Mouse (Mus musculus): Measurements from ENCODE around the gene Phldb2. TPM values are rescaled to one million over a fixed set of nuclear protein-coding genes. Genes with fewer than 3 reads are reported as not detected.

Phldb2 gene
- polyA plus RNA-seq, 1 experiment from 2014 or later: 9.8 TPM

- WGBS (ENCODE audit: insufficient replicate concordance): 84% methylated on average over 5 of the region's 5 CpGs
- H3K9ac ChIP-seq (replicated peaks): no peak overlapping the region
- no peak for ATAC-seq
Observed at GRCm38 (mm10) chr16:45713261-45713660, 240.1 kb downstream of the Phldb2 start.

DNA sequence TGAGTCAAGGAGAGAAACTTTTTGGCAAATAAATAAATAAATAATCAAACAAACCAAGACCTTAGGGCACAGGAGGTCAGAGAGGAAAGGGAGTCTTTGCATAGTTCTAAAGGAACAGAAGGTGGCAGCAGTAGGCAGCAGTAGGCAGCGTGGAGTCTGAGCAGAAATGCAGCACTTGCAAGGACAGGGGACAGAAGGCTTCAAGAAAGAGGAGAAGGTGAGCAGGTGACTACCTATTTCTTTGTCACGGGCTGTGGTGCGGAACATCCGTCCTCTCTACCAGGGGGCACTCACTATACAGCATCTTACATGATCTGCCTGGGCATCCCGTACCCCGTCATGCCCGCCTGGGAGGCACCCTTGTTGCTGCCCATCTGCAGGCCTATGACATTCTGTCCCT lies 242.1 kb downstream of the Phldb2 start:
- ATAC-seq: no peak

More at GRCm38 (mm10) chr16:45713261-45713660, 240.1 kb downstream of the Phldb2 start:
- Histone ChIP-seq H3K27me3 (ENCODE audit: insufficient read depth, low read length) (no peaks in the 10 kb centered on the region), H3K4me1 (ENCODE audit: insufficient read depth) (no peaks in the 10 kb centered on the region), H3K36me3 (replicated peaks; ENCODE audit: insufficient read depth, low read length) (no peaks in the 10 kb centered on the region), H3K4me2 (ENCODE audit: low read depth, low read length) (no peak overlapping the region), H3K9me3 (ENCODE audit: low read length) (no peaks in the 10 kb centered on the region), H3K4me3 (ENCODE audit: low read depth, low read length) (no peak overlapping the region), H3K27ac (ENCODE audit: low read depth) (no peak overlapping the region)
- TF ChIP-seq EP300 (IDR thresholded peaks at IDR 0.05; ENCODE audit: low read depth) (no peak), CTCF (IDR thresholded peaks at IDR 0.05; ENCODE audit: low read depth) (no peak)
- DNase-seq: no peak

DNA sequence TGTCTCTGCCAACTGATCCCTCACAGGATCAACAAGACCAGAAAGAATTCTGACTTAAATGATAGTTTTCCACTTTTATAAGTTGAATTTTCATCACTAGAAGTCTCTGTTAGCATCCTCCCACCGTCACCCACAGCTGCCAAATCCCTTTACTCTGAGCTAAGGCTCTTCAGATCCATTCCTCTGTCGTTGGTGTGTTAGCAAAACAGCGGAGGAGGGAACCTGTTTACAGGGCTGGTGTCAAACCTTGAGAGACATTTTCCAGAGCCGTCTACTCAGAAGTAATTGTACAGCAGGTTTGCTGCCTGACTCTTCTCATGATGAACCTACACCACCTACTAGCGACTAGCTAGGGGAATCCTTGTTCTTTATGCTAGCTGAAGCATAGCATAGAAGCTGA lies 254.1 kb downstream of the Phldb2 start:
- H3K36me3 ChIP-seq (replicated peaks; ENCODE audit: insufficient read depth, low read length): no peaks in the 10 kb centered on the region
- H3K27me3 ChIP-seq (ENCODE audit: insufficient read depth, low read length): no peaks in the 10 kb centered on the region
- no peak overlapping the region for H3K4me2 ChIP-seq (ENCODE audit: low read depth, low read length)
- no peaks in the 10 kb centered on the region for H3K9me3 ChIP-seq (ENCODE audit: low read length)
- no peak for TF ChIP-seq CTCF (IDR thresholded peaks at IDR 0.05; ENCODE audit: low read depth)
- TF ChIP-seq EP300 (IDR thresholded peaks at IDR 0.05; ENCODE audit: low read depth): no peak
- 63% methylated on average over 5 of the region's 5 CpGs for WGBS (ENCODE audit: insufficient replicate concordance)
- DNase-seq: no peak
- H3K4me3 ChIP-seq (ENCODE audit: low read depth, low read length): no peak overlapping the region
- no peaks in the 10 kb centered on the region for H3K4me1 ChIP-seq (ENCODE audit: insufficient read depth)
- ATAC-seq: no peak
- H3K27ac ChIP-seq (ENCODE audit: low read depth): no peak overlapping the region
- no peak overlapping the region for H3K9ac ChIP-seq (replicated peaks)

More for the DNA sequence above, 242.1 kb downstream of the Phldb2 start:
- Histone ChIP-seq H3K27me3 (ENCODE audit: insufficient read depth, low read length) (no peaks in the 10 kb centered on the region), H3K27ac (ENCODE audit: low read depth) (no peak overlapping the region), H3K9ac (replicated peaks) (no peak overlapping the region), H3K36me3 (replicated peaks; ENCODE audit: insufficient read depth, low read length) (no peaks in the 10 kb centered on the region), H3K9me3 (ENCODE audit: low read length) (no peaks in the 10 kb centered on the region), H3K4me1 (ENCODE audit: insufficient read depth) (no peaks in the 10 kb centered on the region), H3K4me2 (ENCODE audit: low read depth, low read length) (no peak overlapping the region), H3K4me3 (ENCODE audit: low read depth, low read length) (no peak overlapping the region)
- no peak for DNase-seq
- 70% methylated on average over 7 of the region's 7 CpGs for WGBS (ENCODE audit: insufficient replicate concordance)
- TF ChIP-seq EP300 (IDR thresholded peaks at IDR 0.05; ENCODE audit: low read depth): no peak
- TF ChIP-seq CTCF (IDR thresholded peaks at IDR 0.05; ENCODE audit: low read depth): peak; percentile 42

DNA sequence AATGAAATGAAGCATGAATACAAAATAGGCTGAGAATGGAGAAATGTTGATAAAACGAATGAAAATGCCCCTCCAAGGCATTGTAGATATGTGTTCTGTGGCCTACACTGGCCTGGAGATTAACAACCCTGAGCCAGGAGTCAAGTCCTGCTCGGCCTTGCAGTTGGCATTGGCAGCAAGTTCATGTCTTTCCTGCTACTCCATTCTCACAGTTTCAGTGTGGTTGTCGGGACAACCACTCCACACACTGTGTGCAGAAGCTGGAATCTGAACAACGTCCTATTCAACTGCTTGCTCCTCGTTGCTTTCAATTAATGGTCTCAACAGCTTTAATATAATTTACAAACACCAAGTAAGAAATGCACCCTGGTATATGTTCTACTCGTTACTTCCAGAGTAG lies 255.4 kb downstream of the Phldb2 start:
- Histone ChIP-seq H3K4me2 (ENCODE audit: low read depth, low read length) (no peak overlapping the region), H3K9me3 (ENCODE audit: low read length) (no peaks in the 10 kb centered on the region), H3K27ac (ENCODE audit: low read depth) (no peak overlapping the region), H3K9ac (replicated peaks) (no peak overlapping the region), H3K4me1 (ENCODE audit: insufficient read depth) (no peaks in the 10 kb centered on the region), H3K27me3 (ENCODE audit: insufficient read depth, low read length) (no peaks in the 10 kb centered on the region), H3K36me3 (replicated peaks; ENCODE audit: insufficient read depth, low read length) (no peaks in the 10 kb centered on the region), H3K4me3 (ENCODE audit: low read depth, low read length) (no peak overlapping the region)
- TF ChIP-seq CTCF (IDR thresholded peaks at IDR 0.05; ENCODE audit: low read depth) (no peak), EP300 (IDR thresholded peaks at IDR 0.05; ENCODE audit: low read depth) (no peak)
- no peak for DNase-seq
- ATAC-seq: no peak
- 69% methylated on average over 6 of the region's 6 CpGs for WGBS (ENCODE audit: insufficient replicate concordance)

Other genes with a start within 250 kb of the Phldb2 start
- gene Tagln3, start 229.0 kb downstream of the Phldb2 start, polyA plus RNA-seq (2015; fragmentation: Nextera tagmentation; extraction: Ambion mirVana): 0.08 TPM in 1 of 2 replicates, not detected in the other
- gene Abhd10, start 210.6 kb downstream of the Phldb2 start, polyA plus RNA-seq (2015; fragmentation: Nextera tagmentation; extraction: Ambion mirVana): 13.9 TPM in 2 replicates
- 5.8 and 6.6 TPM in 2 replicates for gene Plcxd2, start 56.6 kb upstream of the Phldb2 start, polyA plus RNA-seq (2015; fragmentation: Nextera tagmentation; extraction: Ambion mirVana)
- gene Cd96, start 166.7 kb upstream of the Phldb2 start, polyA plus RNA-seq (2015; fragmentation: Nextera tagmentation; extraction: Ambion mirVana): 0.20 and 0.27 TPM in 2 replicates
- 10.3 and 13.0 TPM in 2 replicates for gene Gm4737, start 201.5 kb upstream of the Phldb2 start, polyA plus RNA-seq (2015; fragmentation: Nextera tagmentation; extraction: Ambion mirVana)

Measured in liver, postnatal 0 days (tissue).